8 mouse cellular contexts compared by ENCODE assay signal in the genomic region with DNA sequence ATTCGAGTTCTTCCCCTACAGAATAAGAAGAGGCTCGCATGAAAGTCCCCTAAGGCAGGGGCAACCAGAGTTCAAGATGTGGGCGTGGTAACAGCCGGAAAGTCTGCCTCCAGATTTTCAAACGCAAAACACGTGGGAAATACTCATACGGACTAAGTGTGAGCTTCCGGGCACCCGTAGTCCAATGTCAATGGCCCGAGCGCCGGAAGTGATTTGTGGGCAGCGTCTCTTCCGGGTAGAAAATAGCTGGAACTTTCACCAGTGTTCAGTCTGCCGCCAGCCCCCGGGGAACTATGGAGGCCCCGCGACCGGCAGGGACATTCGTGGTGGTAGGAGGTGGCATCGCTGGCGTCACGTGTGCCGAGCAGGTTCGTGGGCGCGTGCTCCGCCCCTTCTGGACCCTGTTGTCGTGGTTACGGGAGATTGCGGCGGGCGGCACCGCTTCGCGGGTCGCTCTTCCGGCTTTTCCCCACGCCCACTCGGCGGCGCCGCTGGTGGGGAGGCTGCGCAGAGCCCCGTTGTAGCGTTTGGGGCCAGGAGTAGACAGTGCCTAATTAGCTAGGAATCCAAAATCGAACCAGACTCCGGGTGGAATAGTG. TPM values are rescaled to one million over a fixed set of nuclear protein-coding genes. Genes with fewer than 3 reads are reported as not detected.
DNase-seq lines count a peak whose midpoint lies in the region; ATAC-seq and TF ChIP-seq lines count a peak whose summit lies in the region.

Pyroxd1 (plus strand) TSS at position 215 of the 599 bp plus-strand sequence.

- 0 out of 2 replicates have a peak, but pooled peaks cover 1% of the 10 kb centered on the region for H3K4me1 ChIP-seq in cortical plate, adult 2 months (ENCODE audit: control insufficient read depth, insufficient read depth, low read length)

- no peak for TF ChIP-seq CTCF in cortical plate, adult 2 months (IDR thresholded peaks at IDR 0.05; ENCODE audit: extremely low read depth, insufficient read depth, low read length)

- peak; percentile 71 to 72 for DNase-seq in gastrocnemius, adult 8-10 months (ENCODE audit: low spot score in 2 of 2)
- peak; percentile 94 for DNase-seq in induced T-regulatory cell, adult 2 months (ENCODE audit: low read depth)
- peak; percentile 76 to 88 for DNase-seq in left cerebral cortex, adult 9 months (ENCODE audit: low spot score in 2 of 2)
- DNase-seq in right cerebral cortex, postnatal 14 days = peak; percentile 81
- peak; percentile 78 to 82 for DNase-seq in urinary bladder, postnatal 36 days (ENCODE audit: low spot score in 2 of 2)

- peak; percentile 46; the same call in 1 of the 2 replicates for TF ChIP-seq POLR2A in cortical plate, adult 2 months (IDR thresholded peaks at IDR 0.05; ENCODE audit: extremely low read depth, insufficient read depth, low read length)

- peak within 1 kb of the TSS; percentile 84 for H3K27ac ChIP-seq in cortical plate, adult 2 months (ENCODE audit: insufficient read depth, low read length)

- ATAC-seq in activated CD4-positive, CD25-positive, alpha-beta regulatory T cell, adult 4 months = peak; percentile 88
- peak; percentile 88 for ATAC-seq in megakaryocyte progenitor cell, adult 5-6 weeks (replicated peaks; ENCODE audit: poor library complexity)

- H3K4me3 ChIP-seq in cortical plate, adult 2 months (ENCODE audit: insufficient read depth, low read length) = peak within 1 kb of the TSS; percentile 67

RNA-seq across cellular contexts. Expression of gene Pyroxd1, which starts in this region (rescaled TPM):
- polyA plus RNA-seq in activated CD4-positive, CD25-positive, alpha-beta regulatory T cell, adult 4 months (2017; shearing (Covaris generic)) = 10 to 100 TPM; 21.6 to 23.1 TPM
- polyA plus RNA-seq in cortical plate, adult 2 months (2012; rRNA removed) = 12.0 and 13.0 TPM in 2 replicates
- 10 to 100 TPM in 1 of 4 experiments, 1 to 10 TPM in 3; 7.3 to 11.3 (median 9.3) TPM for total RNA-seq in gastrocnemius, adult 8-10 months (2022)
- total RNA-seq in megakaryocyte progenitor cell, adult 5-6 weeks (2015) = 11.1 and 11.3 TPM in 2 replicates
- total RNA-seq in megakaryocyte progenitor cell, adult 5-6 weeks (2017) = 11.9 and 16.1 TPM in 2 replicates

Comparison
In these comparisons a context has a peak if more than half of its experiments do, and no peak if none do; other contexts are left out.
1. Peak in every context shown above with its lines: DNase-seq, ATAC-seq, H3K4me3 ChIP-seq and H3K27ac ChIP-seq.